21 mouse cellular contexts compared by ENCODE assay signal in the genomic region with DNA sequence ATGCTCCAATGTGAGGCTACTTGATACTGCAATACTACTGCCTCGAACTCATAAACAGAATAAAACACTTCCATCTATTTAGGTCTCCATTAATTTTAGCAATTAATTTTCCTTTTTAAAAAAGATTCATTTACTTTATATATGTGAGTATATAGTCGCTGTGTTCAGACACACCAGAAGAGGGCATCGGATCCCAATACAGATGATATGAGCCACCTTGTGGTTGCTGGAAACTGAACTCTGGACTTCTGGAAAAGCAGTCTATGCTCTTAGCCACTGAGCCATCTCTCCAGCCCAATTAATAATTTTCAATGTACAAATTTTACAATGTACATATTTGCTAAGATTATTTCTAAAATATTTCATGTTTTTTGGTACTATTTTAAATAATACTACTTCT. TPM values are rescaled to one million over a fixed set of nuclear protein-coding genes. Genes with fewer than 3 reads are reported as not detected.
DNase-seq lines count a peak whose midpoint lies in the region; ATAC-seq and TF ChIP-seq lines count a peak whose summit lies in the region.
"Had no signal": no experiment of that assay in that cellular context is flagged by ENCODE, and none has a peak within 500 bp of the region (broad histone marks: within the 10 kb centered on the region; RNA-seq: fewer than 3 reads in every experiment).

No protein-coding gene starts in this region.

- no peak overlapping the region for H3K4me2 ChIP-seq in midbrain, embryonic 14.5 days (ENCODE audit: low read length)
- H3K4me2 ChIP-seq: forebrain, embryonic 13.5 days; hindbrain, embryonic 14.5 days; intestine, embryonic 15.5 days; liver, embryonic 12.5 days; neural tube, embryonic 13.5 days had no signal

- H3K4me1 ChIP-seq in midbrain, embryonic 14.5 days (ENCODE audit: control insufficient read depth, insufficient read depth, low read length) = no peaks in the 10 kb centered on the region
- no peaks in the 10 kb centered on the region for H3K4me1 ChIP-seq in midbrain, embryonic 10.5 days
- H3K4me1 ChIP-seq: forebrain, embryonic 13.5 days; heart, embryonic 10.5 days; intestine, embryonic 15.5 days; liver, embryonic 12.5 days; neural tube, embryonic 13.5 days had no signal

- peak; percentile 59 for TF ChIP-seq CTCF in layer of hippocampus, adult 2 months (conservative IDR thresholded peaks at IDR 0.05)

- peaks cover 52% of the 10 kb centered on the region for H3K36me3 ChIP-seq in midbrain, embryonic 14.5 days (ENCODE audit: control insufficient read depth, insufficient read depth, low read length)
- peaks cover 95% of the 10 kb centered on the region for H3K36me3 ChIP-seq in midbrain, embryonic 10.5 days

- no peak for ATAC-seq in midbrain, embryonic 14.5 days (ENCODE audit: low FRiP score, low TSS enrichment)
- no peak for ATAC-seq in megakaryocyte, adult 5-6 weeks (ENCODE audit: poor library complexity, severe bottlenecking)
- ATAC-seq: forebrain, embryonic 13.5 days; intestine, embryonic 15.5 days; liver, embryonic 12.5 days had no signal

- no peak overlapping the region for H3K27ac ChIP-seq in layer of hippocampus, adult 2 months
- H3K27ac ChIP-seq in midbrain, embryonic 14.5 days (replicated peaks; ENCODE audit: low read depth, low read length) = no peak overlapping the region
- no peak overlapping the region for H3K27ac ChIP-seq in midbrain, embryonic 10.5 days (replicated peaks)
- H3K27ac ChIP-seq: forebrain, embryonic 13.5 days; heart, embryonic 10.5 days; hindbrain, embryonic 14.5 days; intestine, embryonic 15.5 days; liver, embryonic 12.5 days; neural tube, embryonic 13.5 days had no signal

- no peak overlapping the region for H3K9ac ChIP-seq in midbrain, embryonic 14.5 days (replicated peaks; ENCODE audit: low read length)
- H3K9ac ChIP-seq: forebrain, embryonic 13.5 days; hindbrain, embryonic 14.5 days; intestine, embryonic 15.5 days; liver, embryonic 12.5 days; neural tube, embryonic 13.5 days had no signal

- H3K9me3 ChIP-seq in midbrain, embryonic 14.5 days (ENCODE audit: control insufficient read depth, low read length) = no peaks in the 10 kb centered on the region
- no peaks in the 10 kb centered on the region for H3K9me3 ChIP-seq in midbrain, embryonic 10.5 days (replicated peaks)
- H3K9me3 ChIP-seq: forebrain, embryonic 13.5 days; heart, embryonic 10.5 days; intestine, embryonic 15.5 days; liver, embryonic 12.5 days; neural tube, embryonic 13.5 days had no signal

- H3K27me3 ChIP-seq in midbrain, embryonic 14.5 days (ENCODE audit: control insufficient read depth, insufficient read depth, low read length) = no peaks in the 10 kb centered on the region
- no peaks in the 10 kb centered on the region for H3K27me3 ChIP-seq in midbrain, embryonic 10.5 days (ENCODE audit: low read depth, poor library complexity, severe bottlenecking)
- H3K27me3 ChIP-seq: forebrain, embryonic 13.5 days; intestine, embryonic 15.5 days; liver, embryonic 12.5 days; neural tube, embryonic 13.5 days had no signal

- WGBS in midbrain, embryonic 14.5 days = 98% methylated on average over 3 of the region's 3 CpGs
- WGBS in midbrain, embryonic 10.5 days = 93% methylated on average over 3 of the region's 3 CpGs

- DNase-seq in heart, adult 11 months = peak; percentile 34
- no peak for DNase-seq in heart, postnatal 4 days
- DNase-seq in layer of hippocampus, adult 2 months (ENCODE audit: low spot score in 2 of 2) = no peak
- DNase-seq in layer of hippocampus, postnatal 14 days (ENCODE audit: low spot score in 2 of 2) = no peak
- peak; percentile 12 for DNase-seq in midbrain, embryonic 14.5 days
- DNase-seq in midbrain, embryonic 10.5 days (ENCODE audit: low spot score) = no peak
- DNase-seq: cerebellum, adult 8-10 months; gastrocnemius, postnatal 25 days; heart, postnatal 14 days; kidney, postnatal 10 days; right cerebral cortex, adult 18-20 months; thymus, postnatal 14 days had no signal

- no peak overlapping the region for H3K4me3 ChIP-seq in layer of hippocampus, adult 2 months
- H3K4me3 ChIP-seq in midbrain, embryonic 14.5 days (replicated peaks; ENCODE audit: low read depth, low read length) = no peak overlapping the region
- H3K4me3 ChIP-seq in midbrain, embryonic 10.5 days = no peak overlapping the region
- H3K4me3 ChIP-seq: forebrain, embryonic 13.5 days; heart, embryonic 10.5 days; intestine, embryonic 15.5 days; liver, embryonic 12.5 days; neural tube, embryonic 13.5 days had no signal

RNA-seq across cellular contexts. Expression of a gene that starts 53.0 kb away (rescaled TPM):
- 10 to 100 TPM; 42.1 to 43.6 TPM for total RNA-seq in heart, postnatal 4 days (2021)
- 1 to 10 TPM; 3.9 to 4.0 TPM for total RNA-seq in layer of hippocampus, adult 2 months (2021)
- total RNA-seq in layer of hippocampus, postnatal 14 days (2021) = 1 to 10 TPM; 2.7 to 5.2 TPM
- polyA plus RNA-seq in midbrain, embryonic 14.5 days (2014; fragmentation: Nextera tagmentation; extraction: Ambion mirVana) = 1.8 and 4.2 TPM in 2 replicates
- 6.3 and 8.2 TPM in 2 replicates for polyA plus RNA-seq in midbrain, embryonic 10.5 days (2016; fragmentation: Nextera tagmentation; extraction: Ambion mirVana)
- total RNA-seq in megakaryocyte, adult 5-6 weeks (2015) = not detected in 2 replicates
- total RNA-seq in megakaryocyte, adult 5-6 weeks (2017) = not detected in 2 replicates
- total RNA-seq: common myeloid progenitor, adult 5-6 weeks; megakaryocyte-erythroid progenitor cell, adult 5-6 weeks had no signal

RNA-seq across cellular contexts. Expression of a gene that starts 53.7 kb away (rescaled TPM):
- 1 to 10 TPM; 2.3 to 2.9 TPM for total RNA-seq in heart, postnatal 4 days (2021)
- total RNA-seq in layer of hippocampus, adult 2 months (2021) = 1 to 10 TPM; 4.8 to 6.7 TPM
- total RNA-seq in layer of hippocampus, postnatal 14 days (2021) = 1 to 10 TPM; 2.1 to 4.4 TPM
- 55.8 and 59.8 TPM in 2 replicates for polyA plus RNA-seq in midbrain, embryonic 14.5 days (2014; fragmentation: Nextera tagmentation; extraction: Ambion mirVana)
- 30.8 and 56.1 TPM in 2 replicates for polyA plus RNA-seq in midbrain, embryonic 10.5 days (2016; fragmentation: Nextera tagmentation; extraction: Ambion mirVana)
- total RNA-seq in megakaryocyte, adult 5-6 weeks (2015) = not detected in 2 replicates
- not detected in 2 replicates for total RNA-seq in megakaryocyte, adult 5-6 weeks (2017)
- total RNA-seq: common myeloid progenitor, adult 5-6 weeks; megakaryocyte-erythroid progenitor cell, adult 5-6 weeks had no signal

Comparison
In these comparisons a context has a peak if more than half of its experiments do, and no peak if none do; other contexts are left out.
1. DNase-seq: peak in heart, adult 11 months (single experiment) and midbrain, embryonic 14.5 days (single experiment); none in heart, postnatal 4 days (single experiment), layer of hippocampus, adult 2 months (0 of 2), layer of hippocampus, postnatal 14 days (0 of 2) and midbrain, embryonic 10.5 days (single experiment).
2. RNA of a gene that starts 53.0 kb away (total RNA-seq): 42.1 to 43.6 TPM in heart, postnatal 4 days; 2.7 to 5.2 TPM in layer of hippocampus, postnatal 14 days, 3.9 to 4.0 TPM in layer of hippocampus, adult 2 months and not detected in megakaryocyte, adult 5-6 weeks; every median in the first group is over 4 times any median in the second.